Mouse (Mus musculus) G1E (cell line): Measurements from ENCODE around the gene Dph7. TPM values are rescaled to one million over a fixed set of nuclear protein-coding genes. Genes with fewer than 3 reads are reported as not detected.
A peak's percentile ranks its signal among the peaks of the same experiment; 100 is the strongest.
"Not testable (repeated sequence)": the region's sequence is repeated elsewhere in the genome, so short reads cannot be mapped to it uniquely, and the experiment has no call there.

Experiments
- ATAC-seq: 2 replicates; pipeline ENCODE4 v1.8.0; 2016; ENCODE audit warnings: mild to moderate bottlenecking; ENCODE audit not compliant: insufficient number of reproducible peaks, poor library complexity, low FRiP score, severe bottlenecking; ENCODE audit errors: extremely low read depth
- DNase-seq: peaks from one replicate; pipeline ENCODE4 v3.0.0; 2012; ENCODE audit warnings: low spot score
- H3K27me3 ChIP-seq: 2 replicates; pipeline ENCODE4 v1.6.1; 2012; ENCODE audit warnings: mild to moderate bottlenecking, low read length, inconsistent platforms; ENCODE audit not compliant: insufficient read depth
- H3K36me3 ChIP-seq: replicated peaks from 2 replicates; pipeline ENCODE3; 2012; ENCODE audit warnings: mild to moderate bottlenecking, inconsistent platforms
- H3K4me1 ChIP-seq: 2 replicates; pipeline ENCODE4 v1.6.1; 2012; ENCODE audit warnings: low read depth, low read length, inconsistent platforms, mixed read lengths; ENCODE audit not compliant: insufficient read depth
- H3K4me3 ChIP-seq: 2 replicates; pipeline ENCODE4 v1.5.1; 2012; ENCODE audit warnings: low read depth, mild to moderate bottlenecking, inconsistent platforms, low read length, moderate library complexity, mixed read lengths
- H3K9me3 ChIP-seq: replicated peaks from 2 replicates; pipeline ENCODE4 v1.6.1; 2012; ENCODE audit warnings: inconsistent platforms
- CTCF ChIP-seq: IDR thresholded peaks from 2 replicates; pipeline ENCODE4 v1.5.1; 2012; ENCODE audit warnings: low read depth, low read length, inconsistent platforms, mixed read lengths
- GATA1 ChIP-seq: IDR thresholded peaks from 2 replicates; pipeline ENCODE4 v1.6.1; 2012; ENCODE audit warnings: borderline replicate concordance, low read length, inconsistent platforms, mixed read lengths
- GATA2 ChIP-seq: IDR thresholded peaks from 2 replicates; pipeline ENCODE4 v1.6.1; 2012; ENCODE audit warnings: low read depth, low read length, inconsistent platforms, borderline replicate concordance
- POLR2AphosphoS5 ChIP-seq: IDR thresholded peaks from 2 replicates; pipeline ENCODE4 v1.6.1; 2012; ENCODE audit warnings: low read depth, low read length, inconsistent platforms; ENCODE audit not compliant: insufficient replicate concordance
- TAL1 ChIP-seq: conservative IDR thresholded peaks from 2 replicates; pipeline ENCODE4 v1.6.1; 2012; ENCODE audit warnings: low read depth, low read length, inconsistent platforms, mixed read lengths
- polyA plus RNA-seq: library from polyadenylated mRNA; stranded (reverse); fragments of >175 nt; gene quantifications from 2 replicates; pipeline ENCODE4 v1.2.3, GENCODE M21; 2012
- total RNA-seq, 2 experiments: library from RNA; stranded (forward) in 1 of 2; stranded (reverse) in 1 of 2; fragments of 200-1000 nt in 1 of 2; fragments of >200 nt in 1 of 2; fragmentation: Nextera tagmentation in 1 of 2; gene quantifications; 2 replicates each; pipeline ENCODE4 v1.2.3; 2014 to 2017

Dph7 gene
- total and polyA plus RNA-seq, 3 experiments, result 19.8 to 25.1 (median 22.0) TPM

- Histone ChIP-seq H3K4me1 (peaks cover 30% of the 10 kb centered on the region), H3K9me3 (no peaks in the 10 kb centered on the region), H3K4me3 (peak overlapping the region; percentile 89), H3K36me3 (peaks cover 23% of the 10 kb centered on the region), H3K27me3 (peaks cover 17% of the 10 kb centered on the region)
- no peak for TF ChIP-seq CTCF
- no peak for TF ChIP-seq POLR2AphosphoS5
- TF ChIP-seq GATA1, result no peak
- TF ChIP-seq GATA2, result no peak
- TF ChIP-seq TAL1, result no peak
- DNase-seq, result no peak
- no peak for ATAC-seq
These were observed 27.7 kb upstream of the Dph7 start for GRCm38 (mm10) chr2:24934441-24934963.

GRCm38 (mm10) chr2:24935057-24935796 lies 27.0 kb upstream of the Dph7 start, which contains the start of gene Arrdc1:
Gene Arrdc1, minus strand, starts transcription at chr2:24935252.
- Histone ChIP-seq H3K4me1 (peaks cover 30% of the 10 kb centered on the region), H3K36me3 (peaks cover 19% of the 10 kb centered on the region), H3K4me3 (peak within 1 kb of the TSS; percentile 89), H3K9me3 (no peaks in the 10 kb centered on the region), H3K27me3 (peaks cover 23% of the 10 kb centered on the region)
- TF ChIP-seq TAL1 (no peak), GATA1 (no peak), CTCF (0 out of 2 replicates have a peak, but pooled peaks have one; percentile 14)
- DNase-seq, result peak; percentile 82
- ATAC-seq, result peak; percentile 90

DNA sequence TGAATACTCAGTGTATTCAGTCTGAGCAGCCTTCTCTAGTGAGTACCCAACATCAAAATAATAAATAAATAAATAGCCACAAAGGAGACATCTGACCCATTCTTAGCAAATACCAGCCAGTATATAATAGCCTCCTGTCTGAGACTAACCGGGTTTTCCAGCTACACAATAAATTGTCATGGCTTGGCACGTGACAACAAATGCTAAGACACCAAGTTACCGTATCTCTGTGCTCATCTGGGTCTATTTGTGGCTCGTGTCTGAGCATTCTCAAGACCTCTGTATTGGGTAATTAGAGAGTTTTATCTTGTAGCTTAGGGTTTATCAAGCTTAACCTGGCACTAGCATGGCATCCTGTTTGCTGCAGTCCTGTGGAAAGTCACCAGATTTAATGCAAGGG lies 20.1 kb upstream of the Dph7 start:
- H3K4me1 ChIP-seq, result peaks cover 7% of the 10 kb centered on the region; the same call in 1 of the 2 replicates
- no peak; the same call in 1 of the 2 replicates for ATAC-seq
- no peak for DNase-seq
- no peaks in the 10 kb centered on the region for H3K36me3 ChIP-seq
- peaks cover 23% of the 10 kb centered on the region for H3K27me3 ChIP-seq
- H3K9me3 ChIP-seq, result no peaks in the 10 kb centered on the region
- TF ChIP-seq CTCF, result no peak
- TF ChIP-seq POLR2AphosphoS5, result no peak
- no peak for TF ChIP-seq GATA1
- no peak for TF ChIP-seq TAL1
- no peak for TF ChIP-seq GATA2
- H3K4me3 ChIP-seq, result no peak overlapping the region

DNA sequence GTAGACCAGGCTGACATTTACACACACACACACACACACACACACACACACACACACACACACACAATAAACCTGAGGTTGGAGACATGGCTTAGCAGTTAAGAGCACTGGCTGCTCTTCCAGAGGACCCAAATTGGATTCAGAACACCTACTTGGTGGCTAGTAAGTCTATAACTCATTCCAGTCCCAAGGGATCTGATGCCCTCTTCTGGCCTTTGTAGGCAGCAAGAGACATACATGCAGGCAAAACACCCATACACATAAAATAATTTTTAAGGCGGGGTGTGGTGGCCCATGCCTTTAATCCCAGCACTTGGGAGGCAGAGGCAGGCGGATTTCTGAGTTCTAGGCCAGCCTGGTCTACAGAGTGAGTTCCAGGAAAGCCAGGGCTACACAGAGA lies 17.9 kb upstream of the Dph7 start:
- not testable (repeated sequence) for H3K36me3 ChIP-seq, H3K9me3 ChIP-seq, H3K4me3 ChIP-seq, ATAC-seq, DNase-seq, H3K27me3 ChIP-seq
- H3K4me1 ChIP-seq, result peaks cover 10% of the 10 kb centered on the region

DNA sequence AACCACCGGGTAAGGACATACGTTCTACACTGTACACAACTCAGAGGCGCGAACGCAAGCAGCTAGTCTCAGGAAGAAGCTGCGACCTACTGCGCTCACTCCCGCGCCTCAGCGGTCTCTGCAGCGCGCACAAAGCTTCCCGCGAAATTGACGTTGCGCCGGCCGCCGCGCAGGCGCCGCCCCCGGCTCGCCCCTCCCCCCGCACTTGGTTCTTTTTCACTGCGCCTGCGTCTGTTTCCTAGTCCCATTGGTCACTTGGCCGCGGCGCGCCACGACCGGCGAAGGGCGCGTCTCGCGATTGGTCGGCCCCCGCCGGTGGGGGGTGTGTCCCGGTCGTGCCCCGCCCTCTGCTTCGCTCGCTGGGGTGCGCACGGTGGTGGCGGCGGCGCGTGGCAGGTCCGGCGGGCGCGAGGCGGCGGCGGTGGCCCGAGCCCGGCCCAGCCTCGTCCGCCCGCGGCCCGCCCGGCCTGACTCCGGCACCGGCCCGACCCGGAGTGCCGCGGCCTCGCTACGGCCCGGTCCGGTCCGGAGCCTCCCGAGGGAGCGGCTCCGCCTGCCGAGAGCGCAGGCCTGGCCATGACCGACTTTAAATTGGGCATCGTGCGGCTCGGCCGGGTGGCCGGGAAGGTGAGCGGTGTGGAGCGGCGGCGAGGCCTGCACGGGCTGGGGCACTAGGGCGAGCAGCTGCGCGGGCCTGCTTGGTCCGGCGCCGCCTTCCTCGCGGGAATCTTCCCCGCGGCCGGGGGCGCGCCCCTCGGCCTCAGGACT lies 12.6 kb upstream of the Dph7 start, which contains the start of gene Zmynd19:
Zmynd19 (plus strand) TSS at position 372 of the 768 bp plus-strand sequence.
- H3K4me3 ChIP-seq, result peak within 1 kb of the TSS; percentile 99
- peak; percentile 85 for ATAC-seq
- no peaks in the 10 kb centered on the region for H3K27me3 ChIP-seq
- TF ChIP-seq CTCF (no peak), TAL1 (no peak), GATA2 (no peak), POLR2AphosphoS5 (no peak), GATA1 (no peak)
- H3K9me3 ChIP-seq, result no peaks in the 10 kb centered on the region
- H3K4me1 ChIP-seq, result peaks cover 44% of the 10 kb centered on the region
- peaks cover 34% of the 10 kb centered on the region for H3K36me3 ChIP-seq
- DNase-seq, result peak; percentile 97

DNA sequence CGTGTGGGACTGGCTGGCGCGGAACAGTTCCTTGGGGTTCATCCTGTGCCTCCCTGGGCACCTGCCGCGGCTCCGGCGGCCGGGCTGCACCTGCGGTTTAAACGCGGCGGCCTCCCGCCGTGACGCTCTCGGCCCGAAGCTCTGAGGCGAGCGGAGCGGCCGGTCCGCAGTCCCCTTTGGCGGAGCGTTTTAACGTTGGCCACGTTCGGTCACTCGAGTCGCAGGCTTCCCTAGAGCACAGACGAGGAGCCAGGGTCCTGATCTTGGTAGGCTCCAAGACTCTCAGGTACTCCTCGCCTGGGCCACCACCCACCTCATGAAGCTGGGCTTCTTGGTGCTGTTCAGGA lies 12.0 kb upstream of the Dph7 start:
- ATAC-seq (no peak), DNase-seq (no peak)
- TF ChIP-seq POLR2AphosphoS5, result no peak
- no peak for TF ChIP-seq GATA1
- no peak for TF ChIP-seq CTCF
- no peak for TF ChIP-seq TAL1
- no peak for TF ChIP-seq GATA2
- Histone ChIP-seq H3K27me3 (no peaks in the 10 kb centered on the region), H3K4me1 (peaks cover 50% of the 10 kb centered on the region), H3K4me3 (peak overlapping the region; percentile 99), H3K36me3 (peaks cover 40% of the 10 kb centered on the region), H3K9me3 (no peaks in the 10 kb centered on the region)
